Mouse (Mus musculus): ENCODE results near the gene Wee1. TPM values are rescaled to one million over a fixed set of nuclear protein-coding genes. Genes with fewer than 3 reads are reported as not detected.
"Not testable (repeated sequence)": the region's sequence is repeated elsewhere in the genome, so short reads cannot be mapped to it uniquely, and the experiment has no call there.

Gene Wee1
- polyA plus RNA-seq, 1 experiment = 1.1 TPM

DNA sequence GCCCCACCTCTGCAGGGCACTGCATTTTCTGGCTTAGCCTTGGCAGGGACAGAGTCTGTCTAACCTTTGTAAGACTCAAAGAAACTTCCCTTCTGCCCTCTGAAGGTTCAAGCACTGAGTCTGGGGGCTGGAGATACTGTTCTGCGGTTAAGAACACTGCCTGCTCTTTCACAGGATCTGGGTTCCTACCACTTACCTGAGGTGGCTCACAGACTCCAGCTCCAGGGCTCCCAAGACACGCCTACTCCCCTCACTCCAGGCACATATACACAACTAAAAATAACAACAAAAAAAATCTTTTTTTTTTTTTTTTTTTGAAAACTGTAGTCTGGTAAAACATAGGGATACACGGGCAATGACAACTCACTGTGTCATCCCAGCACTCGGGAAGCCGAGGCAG is 20.6 kb upstream of the Wee1 start:
- Histone ChIP-seq H3K4me1 (ENCODE audit: control insufficient read depth) (peaks cover 4% of the 10 kb centered on the region), H3K9me3 (ENCODE audit: control insufficient read depth, low read length) (peaks cover 3% of the 10 kb centered on the region), H3K36me3 (ENCODE audit: control insufficient read depth) (peaks cover 16% of the 10 kb centered on the region), H3K27me3 (ENCODE audit: control insufficient read depth) (no peaks in the 10 kb centered on the region), H3K4me3 (replicated peaks) (no peak overlapping the region)
- TF ChIP-seq GATA1 (IDR thresholded peaks at IDR 0.05; ENCODE audit: low read length) (no peak), TAL1 (IDR thresholded peaks at IDR 0.05; ENCODE audit: low read length) (no peak)

- H3K9me3 ChIP-seq (ENCODE audit: control insufficient read depth, low read length) = no peaks in the 10 kb centered on the region
- TF ChIP-seq GATA1 (IDR thresholded peaks at IDR 0.05; ENCODE audit: low read length) (no peak), TAL1 (IDR thresholded peaks at IDR 0.05; ENCODE audit: low read length) (no peak)
Measured at GRCm38 (mm10) chr7:110105041-110105440, 16.8 kb upstream of the Wee1 start.

GRCm38 (mm10) chr7:110106633-110107032 is 15.2 kb upstream of the Wee1 start:
- TF ChIP-seq TAL1 (IDR thresholded peaks at IDR 0.05; ENCODE audit: low read length) (no peak), GATA1 (IDR thresholded peaks at IDR 0.05; ENCODE audit: low read length) (no peak)
- Histone ChIP-seq H3K4me3 (replicated peaks) (no peak overlapping the region), H3K27me3 (ENCODE audit: control insufficient read depth) (no peaks in the 10 kb centered on the region), H3K4me1 (ENCODE audit: control insufficient read depth) (peaks cover 24% of the 10 kb centered on the region), H3K9me3 (ENCODE audit: control insufficient read depth, low read length) (no peaks in the 10 kb centered on the region), H3K36me3 (ENCODE audit: control insufficient read depth) (no peaks in the 10 kb centered on the region)

More at GRCm38 (mm10) chr7:110105041-110105440, 16.8 kb upstream of the Wee1 start:
- Histone ChIP-seq H3K4me1 (ENCODE audit: control insufficient read depth) (peaks cover 20% of the 10 kb centered on the region), H3K36me3 (ENCODE audit: control insufficient read depth) (no peaks in the 10 kb centered on the region), H3K27me3 (ENCODE audit: control insufficient read depth) (no peaks in the 10 kb centered on the region), H3K4me3 (replicated peaks) (no peak overlapping the region)

DNA sequence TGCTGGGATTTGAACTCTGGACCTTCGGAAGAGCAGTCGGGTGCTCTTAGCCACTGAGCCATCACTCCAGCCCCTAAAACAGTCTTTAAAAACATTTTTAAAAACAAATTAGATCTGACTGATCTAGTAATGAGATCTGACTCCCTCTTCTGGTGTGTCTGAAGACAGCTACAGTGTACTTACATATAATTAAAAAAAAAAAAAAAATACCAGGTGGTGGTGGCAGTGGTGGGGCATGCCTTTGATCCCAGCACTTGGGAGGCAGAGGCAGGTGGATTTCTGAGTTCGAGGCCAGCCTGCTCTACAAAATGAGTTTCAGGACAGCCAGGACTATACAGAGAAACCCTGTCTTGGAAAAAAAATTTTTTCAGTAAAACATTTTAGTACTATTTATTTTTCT is 13.3 kb upstream of the Wee1 start:
- H3K27me3 ChIP-seq (ENCODE audit: control insufficient read depth); H3K4me3 ChIP-seq (replicated peaks); H3K9me3 ChIP-seq (ENCODE audit: control insufficient read depth, low read length); H3K36me3 ChIP-seq (ENCODE audit: control insufficient read depth): not testable (repeated sequence)
- peaks cover 24% of the 10 kb centered on the region for H3K4me1 ChIP-seq (ENCODE audit: control insufficient read depth)

DNA sequence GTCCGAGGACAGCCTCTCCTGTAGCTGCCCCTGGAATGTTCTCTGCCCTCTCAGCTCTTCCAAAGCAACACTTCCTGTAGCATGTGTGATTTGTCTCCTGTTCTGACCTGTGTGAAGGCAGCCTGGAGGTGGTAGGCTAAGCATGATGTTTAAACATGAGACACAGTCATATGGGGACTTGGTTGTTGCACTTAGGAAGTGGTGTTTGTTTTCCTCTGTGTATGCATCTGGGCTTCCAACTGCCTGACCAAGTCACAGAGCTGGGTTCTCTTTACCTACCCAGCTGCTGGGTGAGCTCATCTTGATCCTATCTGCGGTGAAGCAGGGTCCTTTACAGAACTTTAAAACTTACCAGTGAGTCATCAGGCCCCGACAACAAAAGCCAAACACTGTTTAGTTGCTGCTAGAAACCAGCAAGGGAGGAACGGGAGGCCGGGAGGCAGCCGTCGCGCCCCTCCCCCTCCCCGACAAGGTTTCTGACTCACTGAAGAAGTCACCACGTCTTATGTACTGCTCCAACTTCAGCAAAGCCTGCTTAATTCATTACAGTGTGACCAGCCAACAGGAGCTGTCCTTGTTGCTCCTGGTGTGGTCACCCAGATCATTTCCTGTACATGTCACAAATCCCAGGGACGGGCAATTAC is 12.8 kb upstream of the Wee1 start:
- H3K9me3 ChIP-seq (ENCODE audit: control insufficient read depth, low read length) = no peaks in the 10 kb centered on the region
- peaks cover 24% of the 10 kb centered on the region for H3K4me1 ChIP-seq (ENCODE audit: control insufficient read depth)
- TF ChIP-seq GATA1 (IDR thresholded peaks at IDR 0.05; ENCODE audit: low read length) = no peak
- TF ChIP-seq TAL1 (IDR thresholded peaks at IDR 0.05; ENCODE audit: low read length) = no peak
- no peaks in the 10 kb centered on the region for H3K27me3 ChIP-seq (ENCODE audit: control insufficient read depth)
- H3K4me3 ChIP-seq (replicated peaks) = peak overlapping the region; percentile 56
- no peaks in the 10 kb centered on the region for H3K36me3 ChIP-seq (ENCODE audit: control insufficient read depth)

GRCm38 (mm10) chr7:110110061-110110656 is 11.7 kb upstream of the Wee1 start:
- Histone ChIP-seq H3K4me1 (ENCODE audit: control insufficient read depth) (peaks cover 21% of the 10 kb centered on the region), H3K9me3 (ENCODE audit: control insufficient read depth, low read length) (no peaks in the 10 kb centered on the region), H3K36me3 (ENCODE audit: control insufficient read depth) (no peaks in the 10 kb centered on the region), H3K27me3 (ENCODE audit: control insufficient read depth) (no peaks in the 10 kb centered on the region), H3K4me3 (replicated peaks) (no peak overlapping the region)
- no peak for TF ChIP-seq TAL1 (IDR thresholded peaks at IDR 0.05; ENCODE audit: low read length)
- no peak for TF ChIP-seq GATA1 (IDR thresholded peaks at IDR 0.05; ENCODE audit: low read length)

DNA sequence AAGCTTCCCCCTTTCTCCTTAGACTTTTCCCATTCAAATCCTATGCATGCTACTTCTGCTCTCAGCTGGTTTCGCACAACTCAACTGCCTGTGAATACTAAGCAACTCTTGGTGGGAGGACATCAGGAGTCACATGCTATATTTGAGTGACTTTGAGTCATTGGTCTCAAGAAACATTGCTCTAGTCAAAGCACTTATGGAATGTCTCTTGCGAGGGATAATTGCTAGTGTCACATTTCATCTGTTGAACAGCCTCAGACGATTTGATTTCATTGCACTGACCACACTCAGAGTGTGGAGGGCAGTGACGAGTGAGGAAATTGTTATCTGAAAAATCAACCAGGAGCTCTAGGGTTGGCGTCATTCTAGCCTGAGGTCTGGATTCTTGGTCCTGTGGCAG is 7.1 kb upstream of the Wee1 start:
- Histone ChIP-seq H3K4me3 (replicated peaks) (no peak overlapping the region), H3K36me3 (ENCODE audit: control insufficient read depth) (no peaks in the 10 kb centered on the region), H3K4me1 (ENCODE audit: control insufficient read depth) (peaks cover 10% of the 10 kb centered on the region), H3K9me3 (ENCODE audit: control insufficient read depth, low read length) (no peaks in the 10 kb centered on the region), H3K27me3 (ENCODE audit: control insufficient read depth) (no peaks in the 10 kb centered on the region)
- TF ChIP-seq GATA1 (IDR thresholded peaks at IDR 0.05; ENCODE audit: low read length) (no peak), TAL1 (IDR thresholded peaks at IDR 0.05; ENCODE audit: low read length) (no peak)

DNA sequence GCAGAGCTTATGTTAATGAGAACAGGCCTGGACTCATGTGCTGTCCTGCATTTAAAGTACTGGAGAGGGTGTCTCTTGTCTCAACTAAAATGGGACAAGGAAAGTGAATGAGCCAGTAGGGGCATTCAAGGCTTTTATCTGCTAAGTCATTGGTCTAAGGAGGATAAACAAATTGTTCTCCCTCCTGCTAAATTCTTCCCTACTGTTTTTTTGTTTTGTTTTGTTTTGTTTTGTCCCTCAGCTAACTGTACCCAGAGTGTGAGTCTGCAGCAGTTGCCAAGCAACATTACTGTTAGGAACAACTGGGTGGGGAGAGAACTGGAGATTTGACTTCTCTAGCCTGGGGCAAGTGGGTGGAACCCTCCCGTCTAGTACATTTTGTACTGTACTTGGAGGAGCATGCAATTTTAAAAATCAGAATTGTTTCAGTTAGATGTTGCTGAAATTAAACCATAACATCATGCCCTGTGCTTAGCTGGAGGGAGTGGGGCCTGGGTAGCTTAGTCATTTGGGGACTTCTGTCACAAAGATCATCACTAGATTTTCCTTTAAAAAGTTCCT is 5.0 kb upstream of the Wee1 start:
- H3K36me3 ChIP-seq (ENCODE audit: control insufficient read depth) = no peaks in the 10 kb centered on the region
- no peak overlapping the region for H3K4me3 ChIP-seq (replicated peaks)
- peaks cover 18% of the 10 kb centered on the region for H3K4me1 ChIP-seq (ENCODE audit: control insufficient read depth)
- TF ChIP-seq GATA1 (IDR thresholded peaks at IDR 0.05; ENCODE audit: low read length) (no peak), TAL1 (IDR thresholded peaks at IDR 0.05; ENCODE audit: low read length) (no peak)
- no peaks in the 10 kb centered on the region for H3K9me3 ChIP-seq (ENCODE audit: control insufficient read depth, low read length)
- no peaks in the 10 kb centered on the region for H3K27me3 ChIP-seq (ENCODE audit: control insufficient read depth)

DNA sequence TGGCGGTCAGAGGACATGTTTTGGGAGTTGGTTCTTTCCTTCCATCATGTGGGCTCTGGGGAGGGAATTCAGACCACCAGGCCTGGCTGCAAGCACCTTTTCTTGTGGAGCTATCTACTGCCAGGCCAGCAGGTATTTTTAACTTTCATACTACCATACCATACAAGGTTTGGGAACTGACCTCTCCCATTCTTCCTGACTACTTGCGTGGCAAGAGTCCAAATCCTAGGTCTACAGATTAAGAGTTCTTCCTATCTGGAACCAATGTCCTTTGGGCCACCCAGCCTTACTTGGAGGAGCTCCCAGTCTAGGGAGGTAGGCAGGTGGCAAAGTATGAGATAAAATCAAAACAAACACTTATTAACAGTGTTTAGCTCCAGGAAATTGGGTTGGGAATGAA is 3.4 kb upstream of the Wee1 start:
- Histone ChIP-seq H3K27me3 (ENCODE audit: control insufficient read depth) (no peaks in the 10 kb centered on the region), H3K4me1 (ENCODE audit: control insufficient read depth) (peaks cover 21% of the 10 kb centered on the region), H3K9me3 (ENCODE audit: control insufficient read depth, low read length) (no peaks in the 10 kb centered on the region), H3K36me3 (ENCODE audit: control insufficient read depth) (no peaks in the 10 kb centered on the region), H3K4me3 (replicated peaks) (no peak overlapping the region)
- no peak for TF ChIP-seq TAL1 (IDR thresholded peaks at IDR 0.05; ENCODE audit: low read length)
- TF ChIP-seq GATA1 (IDR thresholded peaks at IDR 0.05; ENCODE audit: low read length) = no peak
